Mouse (Mus musculus) layer of hippocampus, postnatal 10 days (tissue): Measurements from ENCODE around the gene Pilrb2. TPM values are rescaled to one million over a fixed set of nuclear protein-coding genes. Genes with fewer than 3 reads are reported as not detected.
"Not testable (repeated sequence)": the region's sequence is repeated elsewhere in the genome, so short reads cannot be mapped to it uniquely, and the experiment has no call there.

ENCODE experiments used
- DNase-seq, 2 experiments: peaks; one replicate each; pipeline ENCODE4 v3.0.0; 2021; ENCODE audit warnings: low spot score in 2 of 2
- long read RNA-seq: library from polyadenylated mRNA; stranded (forward); transcript quantifications from one replicate; pipeline ENCODE4 v2.0.0, GENCODE M21; 2023
- total RNA-seq, 2 experiments: library from RNA; stranded (reverse); gene quantifications; 2 replicates each; pipeline ENCODE4 v1.2.3; 2021

Pilrb2 gene
- total RNA-seq = not detected
- long read RNA-seq = 0 reads

GRCm38 (mm10) chr5:137871644-137872380 is at the start of gene Pilrb2:
Gene Pilrb2, minus strand, starts transcription at chr5:137871815.
- not testable (repeated sequence) for DNase-seq

GRCm38 (mm10) chr5:137915550-137915949 is 43.9 kb upstream of the Pilrb2 start:
- no peak for DNase-seq

GRCm38 (mm10) chr5:137914508-137914907 is 42.9 kb upstream of the Pilrb2 start:
- no peak for DNase-seq

DNA sequence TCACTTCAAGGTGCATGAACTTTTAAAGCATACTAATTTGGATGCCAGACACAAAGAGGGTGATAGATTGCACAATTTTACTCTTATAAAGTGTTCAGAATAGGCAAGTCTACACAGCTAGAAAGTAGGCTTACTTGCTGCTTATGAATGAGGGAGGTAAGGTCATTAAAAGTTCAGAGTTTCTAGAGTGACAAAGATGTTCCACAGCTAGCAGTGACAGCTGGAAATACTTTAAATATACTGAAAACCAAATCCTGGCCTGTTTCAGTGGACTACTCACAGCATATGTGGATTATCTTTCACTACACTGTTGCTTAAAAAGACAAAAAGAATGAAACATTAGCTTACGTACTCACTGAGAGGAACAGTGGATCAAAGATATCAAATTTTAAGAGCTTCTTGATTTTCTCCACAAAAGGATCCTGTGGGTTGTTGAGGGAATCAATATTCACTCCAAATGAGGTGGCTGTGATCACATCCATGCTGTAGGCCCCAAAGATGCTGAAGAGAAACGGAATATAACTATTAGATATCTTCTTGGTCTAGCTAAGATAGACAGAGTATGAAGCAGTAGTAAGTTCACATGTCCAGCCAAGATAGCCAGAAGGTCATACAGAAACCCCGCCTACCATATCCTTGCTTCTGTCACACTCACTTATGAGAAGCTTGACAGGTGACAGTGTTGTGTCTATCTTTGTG is 38.1 kb upstream of the Pilrb2 start:
- DNase-seq = no peak

DNA sequence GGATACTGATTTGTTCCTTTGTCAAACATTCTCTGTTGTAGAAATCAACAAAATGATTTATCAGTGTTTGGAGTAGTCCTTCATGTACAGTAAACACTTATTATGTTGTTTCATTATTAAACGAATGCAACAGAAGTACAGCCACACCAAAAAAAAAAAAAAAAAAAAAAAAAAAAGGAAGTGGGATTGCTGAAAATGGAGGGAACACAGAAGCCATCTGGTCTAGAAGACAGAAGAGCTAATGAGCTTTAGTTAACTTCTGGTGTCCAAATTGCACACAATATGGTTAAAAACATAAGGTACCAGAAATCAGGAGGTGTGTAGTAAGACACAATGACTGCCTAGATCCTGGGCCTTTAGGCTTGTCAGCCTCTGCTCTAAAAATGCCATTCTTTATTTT is 26.2 kb upstream of the Pilrb2 start:
- DNase-seq = no peak

DNA sequence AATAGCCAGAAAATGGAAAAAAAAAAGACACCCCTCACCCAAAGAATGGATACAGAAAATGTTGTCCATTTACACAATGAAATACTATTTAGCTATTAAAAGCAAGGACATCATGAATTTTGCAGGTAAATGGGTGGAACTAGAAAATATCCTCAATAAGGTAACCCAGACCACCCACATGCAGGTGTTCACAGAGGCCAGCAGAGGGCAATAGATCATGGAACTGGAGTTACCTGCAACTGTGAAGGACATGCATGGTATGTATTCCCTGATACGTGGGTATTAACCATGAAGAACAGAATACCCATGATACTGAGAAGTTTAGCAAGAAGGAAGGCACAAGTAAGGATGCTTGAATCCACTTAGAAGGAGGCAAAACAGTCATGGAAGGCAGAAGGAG is 21.3 kb upstream of the Pilrb2 start:
- no peak for DNase-seq

DNA sequence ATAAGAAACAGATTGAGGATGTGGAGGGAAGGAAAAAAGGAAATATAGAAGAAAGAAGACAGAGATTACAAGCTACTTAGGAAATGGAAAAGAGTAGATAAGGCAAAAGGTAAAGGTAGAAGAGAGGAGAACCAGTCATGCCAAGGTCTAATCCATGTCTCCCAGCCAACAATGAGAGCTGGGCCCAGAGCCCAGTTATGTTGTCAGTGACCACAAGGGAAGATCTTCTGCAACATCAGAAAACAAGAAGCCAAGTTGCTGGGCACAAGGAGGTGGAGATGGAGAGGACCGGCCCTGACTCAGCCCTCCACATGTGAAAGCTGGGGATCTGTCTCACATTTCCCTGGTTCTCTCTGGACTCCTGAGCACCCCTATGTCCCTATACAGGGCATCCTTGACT is 16.1 kb upstream of the Pilrb2 start:
- no peak for DNase-seq

GRCm38 (mm10) chr5:137885894-137886293 is 14.3 kb upstream of the Pilrb2 start:
- DNase-seq = peak; percentile 69 to 74

DNA sequence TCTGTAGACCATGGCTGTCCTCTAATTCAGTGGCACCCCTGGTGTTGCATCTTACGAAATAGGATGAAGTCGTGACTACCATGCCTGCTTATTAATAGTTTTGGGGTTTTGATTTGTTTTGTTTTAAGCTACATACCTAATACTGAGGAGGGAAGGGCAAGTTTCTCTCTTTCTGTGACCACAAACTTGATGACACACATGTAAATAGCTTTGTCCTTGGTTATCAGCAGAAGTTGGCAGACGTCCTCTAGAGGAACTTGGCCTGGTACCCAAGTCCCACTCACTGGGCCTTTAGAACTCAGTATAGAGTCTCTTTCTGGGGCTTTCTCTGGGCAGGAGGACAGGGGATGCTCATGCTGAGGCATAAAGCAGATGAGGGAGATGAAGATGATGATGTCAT is 11.7 kb upstream of the Pilrb2 start:
- DNase-seq = no peak

DNA sequence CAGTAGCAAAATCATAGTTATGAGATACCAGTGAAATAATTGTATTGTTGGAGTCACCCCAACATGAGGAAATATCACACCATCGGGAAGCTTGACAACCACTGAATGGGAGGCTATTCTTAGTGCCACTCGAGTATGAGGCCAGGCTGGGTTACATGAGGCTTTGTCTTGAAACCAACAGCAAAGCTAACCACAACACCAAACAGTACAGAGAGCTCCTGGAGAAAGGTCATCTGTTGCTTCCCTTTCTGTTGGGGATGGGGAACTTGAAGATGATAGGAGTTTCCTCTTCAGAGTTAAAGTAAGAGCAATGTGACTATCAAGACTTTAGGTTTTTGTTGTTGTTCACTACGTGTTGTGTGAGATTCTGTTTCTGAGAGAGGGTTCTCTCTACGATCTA is 11.3 kb upstream of the Pilrb2 start:
- DNase-seq = no peak

- DNase-seq = peak; percentile 25 to 39
Observed at GRCm38 (mm10) chr5:137877860-137878259, 6.2 kb upstream of the Pilrb2 start.

DNA sequence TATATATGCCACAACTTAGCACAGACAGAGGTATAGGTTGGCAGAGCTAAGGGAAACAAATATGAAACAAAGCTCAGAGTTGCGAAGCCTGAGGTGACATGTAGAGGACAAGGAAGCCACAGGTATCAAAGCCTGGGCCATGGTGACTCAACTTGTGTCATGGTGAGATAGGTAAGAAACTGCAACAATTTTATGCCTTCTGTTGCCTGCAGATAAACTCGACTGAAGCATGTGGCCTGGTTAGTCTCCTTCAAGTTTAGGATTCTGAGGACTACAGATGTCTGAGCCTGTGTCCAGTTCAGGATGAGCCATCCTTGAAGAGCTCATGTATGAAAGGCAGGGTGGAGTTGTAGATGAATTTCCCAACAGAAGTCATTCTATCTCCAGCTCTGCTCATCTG is 3.4 kb upstream of the Pilrb2 start:
- DNase-seq = no peak

DNA sequence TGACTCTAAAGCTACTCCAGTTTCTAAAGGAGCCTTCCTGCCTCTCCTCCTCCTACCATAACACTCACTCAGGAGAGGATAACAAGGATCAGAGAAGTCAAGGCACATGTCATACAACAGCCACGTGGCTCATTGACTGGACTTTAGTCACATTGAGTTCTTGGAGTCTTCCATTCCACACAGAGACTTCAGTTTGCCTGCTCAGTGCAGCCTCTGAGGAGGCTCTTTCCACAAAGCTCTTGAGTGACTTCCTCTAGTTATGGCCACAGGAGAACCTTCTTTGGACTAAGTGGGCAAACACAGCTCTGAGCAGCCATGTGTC is 727 bp upstream of the Pilrb2 start:
- not testable (repeated sequence) for DNase-seq

DNA sequence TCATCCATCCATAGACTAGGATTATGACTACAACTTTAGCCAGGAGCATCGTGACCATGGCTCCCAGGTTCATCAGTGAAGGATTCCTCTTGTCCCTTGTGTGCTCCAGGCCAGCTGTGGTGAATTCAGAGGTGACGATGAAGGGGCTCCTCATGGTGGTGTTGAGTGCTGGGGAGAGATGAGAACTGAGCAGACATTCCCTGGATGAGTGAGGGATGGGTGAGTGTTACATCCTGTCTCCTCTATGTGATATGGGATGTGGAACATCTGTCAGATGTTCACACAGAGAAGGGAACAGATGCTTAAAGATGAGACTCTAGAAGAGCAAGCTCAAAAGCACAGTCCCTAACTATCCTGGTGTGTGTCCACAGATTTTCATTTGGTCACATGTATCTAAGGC is 3.0 kb downstream of the Pilrb2 start:
- DNase-seq = not testable (repeated sequence)

- DNase-seq = not testable (repeated sequence)
Observed at GRCm38 (mm10) chr5:137864008-137864407, 7.6 kb downstream of the Pilrb2 start.

GRCm38 (mm10) chr5:137857960-137858710 is 13.5 kb downstream of the Pilrb2 start, which contains the start of gene Pilrb1:
Gene Pilrb1, minus strand, starts transcription at chr5:137858106.
- DNase-seq = not testable (repeated sequence)

GRCm38 (mm10) chr5:137856870-137857269 is 14.7 kb downstream of the Pilrb2 start:
- DNase-seq = not testable (repeated sequence)

DNA sequence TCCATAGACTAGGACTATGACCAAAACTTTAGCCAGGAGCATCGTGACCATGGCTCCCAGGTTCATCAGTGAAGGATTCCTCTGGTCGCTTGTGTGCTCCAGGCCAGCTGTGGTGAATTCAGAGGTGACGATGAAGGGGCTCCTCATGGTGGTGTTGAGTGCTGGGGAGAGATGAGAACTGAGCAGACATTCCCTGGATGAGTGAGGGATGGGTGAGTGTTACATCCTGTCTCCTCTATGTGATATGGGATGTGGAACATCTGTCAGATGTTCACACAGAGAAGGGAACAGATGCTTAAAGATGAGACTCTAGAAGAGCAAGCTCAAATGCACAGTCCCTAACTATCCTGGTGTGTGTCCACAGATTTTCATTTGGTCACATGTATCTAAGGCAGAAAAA is 16.7 kb downstream of the Pilrb2 start:
- not testable (repeated sequence) for DNase-seq

GRCm38 (mm10) chr5:137850313-137850712 is 21.3 kb downstream of the Pilrb2 start:
- not testable (repeated sequence) for DNase-seq

DNA sequence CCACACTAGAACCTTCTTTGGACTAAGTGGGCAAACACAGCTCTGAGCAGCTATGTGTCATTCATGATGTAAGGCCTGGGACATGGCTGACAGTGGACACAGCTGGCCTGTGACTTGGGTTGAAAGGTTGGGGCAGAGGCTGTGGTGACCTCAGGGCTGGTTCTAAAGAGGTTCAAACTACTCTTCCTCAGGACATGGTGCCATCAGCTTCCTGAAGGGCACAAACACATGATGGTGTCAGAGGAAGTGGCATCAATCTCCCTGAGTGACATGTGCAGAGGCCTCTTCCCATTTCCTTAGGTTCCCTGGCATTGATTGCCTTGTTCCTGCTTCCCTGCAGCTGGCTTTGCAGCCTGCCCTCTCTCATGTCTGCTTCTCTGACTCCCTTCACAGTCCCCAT is 34.5 kb downstream of the Pilrb2 start:
- DNase-seq = not testable (repeated sequence)

DNA sequence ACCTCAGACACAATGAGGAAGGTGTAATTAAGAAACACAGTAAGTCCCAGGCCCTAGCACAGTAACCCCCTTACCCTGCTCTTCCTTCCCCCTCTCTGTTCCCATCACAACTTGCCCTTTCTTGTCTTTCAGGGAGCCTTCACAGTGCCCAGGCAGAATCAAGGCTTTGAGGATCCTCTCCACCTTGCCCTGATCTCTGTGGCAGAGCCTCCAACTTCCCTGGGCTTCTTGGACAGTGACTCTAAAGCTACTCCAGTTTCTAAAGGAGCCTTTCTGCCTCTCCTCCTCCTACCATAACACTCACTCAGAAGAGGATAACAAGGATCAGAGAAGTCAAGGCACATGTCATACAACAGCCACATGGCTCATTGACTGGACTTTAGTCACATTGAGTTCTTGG is 35.0 kb downstream of the Pilrb2 start:
- DNase-seq = no peak

DNA sequence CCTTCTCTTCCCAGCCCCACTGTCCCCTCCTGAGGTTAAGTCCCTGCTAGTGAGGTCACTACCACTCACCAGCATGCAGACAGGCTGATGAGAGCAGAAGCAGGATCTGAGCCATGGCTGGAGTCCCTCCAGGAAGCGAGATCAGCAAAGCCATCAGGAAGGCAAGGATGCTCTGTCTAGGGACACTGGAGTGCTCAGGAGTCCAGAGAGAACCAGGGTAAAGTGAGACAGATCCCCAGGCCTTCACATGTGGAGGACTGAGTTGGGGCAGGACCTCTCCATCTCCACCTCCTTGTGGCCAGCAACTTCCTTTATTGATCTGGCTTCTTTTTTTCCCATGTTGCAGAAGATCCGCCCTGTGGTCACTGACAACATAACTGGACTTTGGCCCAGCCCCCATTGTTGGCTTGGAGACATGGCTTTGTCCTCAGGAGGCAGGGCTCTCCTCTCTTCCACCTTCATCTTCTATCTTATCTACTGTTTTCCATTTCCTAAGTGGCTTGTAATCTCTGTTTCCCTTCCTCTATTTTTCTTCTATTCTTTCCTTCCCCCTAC is 35.6 kb downstream of the Pilrb2 start, which contains the start of gene Pilra:
Gene Pilra, minus strand, starts transcription at position 316 of the 555 bp plus-strand sequence.
- DNase-seq = not testable (repeated sequence)
